Mouse (Mus musculus): ENCODE data around the gene Idnk.

DNA sequence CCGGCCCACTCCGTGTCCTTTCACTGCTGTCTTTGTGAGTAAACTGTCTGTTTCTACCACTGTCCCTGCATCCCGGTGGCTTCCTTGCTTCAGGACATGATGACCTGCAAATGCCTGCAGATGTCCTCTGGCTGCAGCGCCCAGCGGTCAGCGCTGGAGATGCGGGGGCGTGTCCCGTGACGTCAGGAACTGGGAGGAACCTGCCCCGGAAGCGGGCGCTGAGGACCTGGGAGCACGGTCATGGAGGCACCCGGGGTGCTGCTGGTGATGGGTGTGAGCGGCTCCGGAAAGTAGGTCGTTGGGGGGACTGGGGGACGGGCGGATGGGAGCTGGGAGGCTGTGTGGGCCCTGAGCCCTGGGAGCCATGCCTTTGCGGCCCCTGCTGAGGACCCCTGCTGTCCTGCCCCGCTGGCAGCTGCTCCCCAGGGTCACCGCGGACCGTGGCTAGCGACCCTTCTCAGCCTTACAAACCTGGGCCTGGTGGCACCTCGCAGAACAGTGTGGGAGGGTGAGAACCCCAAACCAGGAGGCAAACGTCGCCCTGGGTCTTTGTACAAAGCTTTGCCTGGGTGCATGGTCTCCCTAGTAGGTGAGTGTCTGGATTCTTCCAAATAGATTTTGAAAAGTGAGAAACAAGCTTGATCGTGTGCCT lies at the start of gene Idnk:
- TF ChIP-seq CTCF (IDR thresholded peaks at IDR 0.05; ENCODE audit: extremely low read depth, insufficient read depth, insufficient read length, insufficient replicate concordance) (0 out of 2 replicates have a peak, but pooled peaks have one; percentile 1), POLR2A (IDR thresholded peaks at IDR 0.05; ENCODE audit: low read depth, low read length) (peak; percentile 61; the same call in 1 of the 2 replicates)

Data from spleen, adult 2 months (tissue).